Mouse (Mus musculus): Measurements from ENCODE around the gene Galm. TPM values are rescaled to one million over a fixed set of nuclear protein-coding genes. Genes with fewer than 3 reads are reported as not detected.
A peak's percentile ranks its signal among the peaks of the same experiment; 100 is the strongest.

The Galm gene
- polyA plus RNA-seq, 1 experiment from 2014 or later, result 14.5 TPM

GRCm38 (mm10) chr17:80138434-80139162, 11.3 kb downstream of the Galm start:
- Histone ChIP-seq H3K4me2 (ENCODE audit: low read depth, low read length) (no peak overlapping the region), H3K27ac (ENCODE audit: low read length) (no peak overlapping the region), H3K9ac (ENCODE audit: low read length) (no peak overlapping the region), H3K4me1 (ENCODE audit: control insufficient read depth, insufficient read depth, low read length) (no peaks in the 10 kb centered on the region), H3K36me3 (ENCODE audit: control insufficient read depth, insufficient read depth) (no peaks in the 10 kb centered on the region), H3K9me3 (replicated peaks; ENCODE audit: control insufficient read depth, low read length) (no peaks in the 10 kb centered on the region), H3K4me3 (ENCODE audit: low read length) (no peak overlapping the region), H3K27me3 (ENCODE audit: control insufficient read depth, insufficient read depth, low read length) (no peaks in the 10 kb centered on the region)
- 61% methylated on average over 17 of the region's 17 CpGs for WGBS
- ATAC-seq (replicated peaks; ENCODE audit: extremely low read depth, insufficient read depth, low FRiP score), result no peak

- Histone ChIP-seq H3K4me1 (ENCODE audit: control insufficient read depth, insufficient read depth, low read length) (no peaks in the 10 kb centered on the region), H3K36me3 (ENCODE audit: control insufficient read depth, insufficient read depth) (no peaks in the 10 kb centered on the region), H3K27ac (ENCODE audit: low read length) (no peak overlapping the region), H3K4me3 (ENCODE audit: low read length) (no peak overlapping the region), H3K9me3 (replicated peaks; ENCODE audit: control insufficient read depth, low read length) (no peaks in the 10 kb centered on the region), H3K27me3 (ENCODE audit: control insufficient read depth, insufficient read depth, low read length) (no peaks in the 10 kb centered on the region), H3K4me2 (ENCODE audit: low read depth, low read length) (no peak overlapping the region), H3K9ac (ENCODE audit: low read length) (no peak overlapping the region)
- WGBS, result 72% methylated on average over 9 of the region's 9 CpGs
- peak; percentile 29; the same call in 1 of the 2 replicates for ATAC-seq (replicated peaks; ENCODE audit: extremely low read depth, insufficient read depth, low FRiP score)
These were observed 12.6 kb downstream of the Galm start for GRCm38 (mm10) chr17:80139753-80140444.

DNA sequence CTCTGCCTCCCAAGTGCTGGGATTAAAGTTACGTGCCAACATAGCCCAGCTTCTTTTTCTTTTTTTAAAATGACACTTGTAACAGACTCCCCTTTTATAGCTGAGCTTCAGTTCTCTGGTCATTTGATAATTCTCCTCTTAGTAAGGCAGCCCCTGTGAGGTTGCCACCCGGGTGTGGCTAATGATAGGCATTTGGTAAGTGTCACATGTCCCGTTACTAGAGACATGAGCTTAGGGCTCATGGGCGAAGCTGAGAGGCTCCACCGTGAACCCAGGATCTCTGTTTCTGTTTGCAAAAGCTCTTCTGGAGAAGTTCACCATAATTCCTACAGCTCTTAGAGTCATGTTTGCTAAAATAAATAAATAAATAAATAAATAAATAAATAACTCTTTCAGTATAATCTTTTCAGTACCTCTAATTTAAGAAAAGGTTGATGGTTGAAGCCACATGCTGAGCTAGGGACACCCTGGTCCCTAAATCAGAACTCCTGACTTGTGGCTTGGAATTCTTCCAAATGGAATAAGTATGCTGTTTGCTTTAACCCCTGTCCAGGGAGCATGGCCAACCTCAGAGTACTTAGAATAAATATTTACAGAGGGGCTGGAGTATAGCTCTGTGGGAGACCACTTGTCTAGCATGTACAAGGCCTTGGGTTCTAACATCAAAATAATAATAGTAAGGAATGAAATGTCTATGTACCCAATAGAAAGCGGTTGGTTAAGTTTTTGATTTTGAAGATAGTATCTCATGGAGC, 16.4 kb downstream of the Galm start:
- H3K4me2 ChIP-seq (ENCODE audit: low read depth, low read length), result no peak overlapping the region
- H3K4me1 ChIP-seq (ENCODE audit: control insufficient read depth, insufficient read depth, low read length), result peaks cover 12% of the 10 kb centered on the region
- no peak overlapping the region for H3K27ac ChIP-seq (ENCODE audit: low read length)
- no peak overlapping the region for H3K4me3 ChIP-seq (ENCODE audit: low read length)
- H3K36me3 ChIP-seq (ENCODE audit: control insufficient read depth, insufficient read depth), result no peaks in the 10 kb centered on the region
- WGBS, result 78% methylated on average over 6 of the region's 6 CpGs
- ATAC-seq (replicated peaks; ENCODE audit: extremely low read depth, insufficient read depth, low FRiP score), result no peak
- no peaks in the 10 kb centered on the region for H3K27me3 ChIP-seq (ENCODE audit: control insufficient read depth, insufficient read depth, low read length)
- H3K9ac ChIP-seq (ENCODE audit: low read length), result no peak overlapping the region
- H3K9me3 ChIP-seq (replicated peaks; ENCODE audit: control insufficient read depth, low read length), result no peaks in the 10 kb centered on the region

DNA sequence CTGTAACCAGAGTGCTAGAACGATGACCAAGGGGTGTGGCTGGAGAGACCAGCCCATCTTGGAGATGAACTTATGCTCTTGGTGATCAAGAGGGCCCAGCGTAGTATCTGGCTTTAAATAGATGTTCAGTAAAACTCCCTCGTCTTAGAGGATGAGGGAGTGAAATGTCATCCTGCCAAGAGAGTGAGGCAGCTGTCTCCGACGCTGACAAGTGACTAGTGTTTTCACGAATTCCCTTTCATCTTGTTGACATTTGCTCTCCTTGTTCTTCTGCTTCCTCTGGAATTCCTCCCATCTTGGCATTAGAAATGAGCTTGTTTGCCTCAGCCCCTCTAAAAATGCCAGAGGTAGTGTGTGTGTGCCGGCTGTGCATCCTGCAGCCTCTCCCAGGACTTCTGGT, 17.9 kb downstream of the Galm start:
- Histone ChIP-seq H3K9ac (ENCODE audit: low read length) (no peak overlapping the region), H3K4me1 (ENCODE audit: control insufficient read depth, insufficient read depth, low read length) (peaks cover 17% of the 10 kb centered on the region), H3K4me3 (ENCODE audit: low read length) (no peak overlapping the region), H3K36me3 (ENCODE audit: control insufficient read depth, insufficient read depth) (no peaks in the 10 kb centered on the region), H3K27ac (ENCODE audit: low read length) (no peak overlapping the region), H3K9me3 (replicated peaks; ENCODE audit: control insufficient read depth, low read length) (no peaks in the 10 kb centered on the region), H3K27me3 (ENCODE audit: control insufficient read depth, insufficient read depth, low read length) (no peaks in the 10 kb centered on the region), H3K4me2 (ENCODE audit: low read depth, low read length) (no peak overlapping the region)
- WGBS, result 30% methylated on average over 7 of the region's 7 CpGs
- no peak for ATAC-seq (replicated peaks; ENCODE audit: extremely low read depth, insufficient read depth, low FRiP score)

DNA sequence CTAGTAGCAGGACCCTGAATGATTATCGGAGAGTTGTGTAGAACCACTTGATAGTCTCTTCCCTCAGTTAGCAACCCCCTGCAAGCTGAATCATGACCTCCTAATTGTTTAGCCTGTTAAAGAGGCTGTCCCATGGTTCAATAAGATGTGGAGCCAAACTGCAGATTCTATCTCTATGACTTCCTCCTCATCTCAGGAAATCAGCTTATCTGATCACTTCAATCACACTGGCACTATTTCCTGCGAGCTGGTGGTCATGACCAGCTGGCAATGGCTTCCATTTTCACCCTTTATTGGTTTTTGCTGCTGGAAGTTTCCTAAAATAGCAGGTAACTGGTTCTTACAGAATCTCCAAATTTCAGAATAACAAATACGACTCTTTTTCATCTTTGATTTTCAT, 18.5 kb downstream of the Galm start:
- Histone ChIP-seq H3K4me3 (ENCODE audit: low read length) (no peak overlapping the region), H3K9me3 (replicated peaks; ENCODE audit: control insufficient read depth, low read length) (no peaks in the 10 kb centered on the region), H3K36me3 (ENCODE audit: control insufficient read depth, insufficient read depth) (no peaks in the 10 kb centered on the region), H3K27ac (ENCODE audit: low read length) (no peak overlapping the region), H3K4me1 (ENCODE audit: control insufficient read depth, insufficient read depth, low read length) (peaks cover 17% of the 10 kb centered on the region), H3K27me3 (ENCODE audit: control insufficient read depth, insufficient read depth, low read length) (no peaks in the 10 kb centered on the region), H3K9ac (ENCODE audit: low read length) (no peak overlapping the region), H3K4me2 (ENCODE audit: low read depth, low read length) (no peak overlapping the region)
- no peak for ATAC-seq (replicated peaks; ENCODE audit: extremely low read depth, insufficient read depth, low FRiP score)
- 71% methylated on average over 3 of the region's 3 CpGs for WGBS

GRCm38 (mm10) chr17:80148053-80148994, 21.1 kb downstream of the Galm start:
- H3K27ac ChIP-seq (ENCODE audit: low read length), result peak overlapping the region; percentile 61
- H3K4me3 ChIP-seq (ENCODE audit: low read length), result peak overlapping the region; percentile 33
- peak overlapping the region; percentile 58 for H3K9ac ChIP-seq (ENCODE audit: low read length)
- H3K27me3 ChIP-seq (ENCODE audit: control insufficient read depth, insufficient read depth, low read length), result no peaks in the 10 kb centered on the region
- H3K36me3 ChIP-seq (ENCODE audit: control insufficient read depth, insufficient read depth), result no peaks in the 10 kb centered on the region
- H3K4me1 ChIP-seq (ENCODE audit: control insufficient read depth, insufficient read depth, low read length), result peaks cover 17% of the 10 kb centered on the region
- 30% methylated on average over 23 of the region's 23 CpGs for WGBS
- no peaks in the 10 kb centered on the region for H3K9me3 ChIP-seq (replicated peaks; ENCODE audit: control insufficient read depth, low read length)
- H3K4me2 ChIP-seq (ENCODE audit: low read depth, low read length), result peak overlapping the region; percentile 61
- peak; percentile 97 for ATAC-seq (replicated peaks; ENCODE audit: extremely low read depth, insufficient read depth, low FRiP score)

DNA sequence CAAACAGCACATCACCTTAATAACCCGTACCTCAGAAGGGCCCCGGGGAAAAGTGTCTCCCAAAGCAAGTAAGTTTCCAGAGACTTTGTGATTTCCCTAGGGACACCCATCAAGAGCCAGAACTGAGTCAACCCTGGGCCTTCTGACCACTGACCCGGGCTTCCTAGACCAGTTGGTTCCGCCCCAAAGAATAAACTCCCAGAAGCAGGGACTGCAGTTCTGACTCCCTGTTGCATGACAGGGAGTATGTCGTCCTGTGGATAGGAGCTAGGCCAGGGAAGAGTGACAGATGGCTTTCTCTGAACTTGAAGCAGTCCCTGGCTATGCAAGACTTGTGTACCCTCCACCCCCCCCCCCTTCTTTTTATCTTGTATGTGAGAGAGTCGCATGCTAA, 21.7 kb downstream of the Galm start:
- Histone ChIP-seq H3K27ac (ENCODE audit: low read length) (no peak overlapping the region), H3K4me1 (ENCODE audit: control insufficient read depth, insufficient read depth, low read length) (peaks cover 17% of the 10 kb centered on the region), H3K4me2 (ENCODE audit: low read depth, low read length) (no peak overlapping the region), H3K36me3 (ENCODE audit: control insufficient read depth, insufficient read depth) (no peaks in the 10 kb centered on the region), H3K9me3 (replicated peaks; ENCODE audit: control insufficient read depth, low read length) (no peaks in the 10 kb centered on the region), H3K9ac (ENCODE audit: low read length) (peak overlapping the region; percentile 26; the same call in 1 of the 2 replicates), H3K27me3 (ENCODE audit: control insufficient read depth, insufficient read depth, low read length) (no peaks in the 10 kb centered on the region), H3K4me3 (ENCODE audit: low read length) (no peak overlapping the region)
- no peak for ATAC-seq (replicated peaks; ENCODE audit: extremely low read depth, insufficient read depth, low FRiP score)
- WGBS, result 78% methylated on average over 6 of the region's 6 CpGs

- H3K36me3 ChIP-seq (ENCODE audit: control insufficient read depth, insufficient read depth), result no peaks in the 10 kb centered on the region
- H3K4me2 ChIP-seq (ENCODE audit: low read depth, low read length), result no peak overlapping the region
- ATAC-seq (replicated peaks; ENCODE audit: extremely low read depth, insufficient read depth, low FRiP score), result no peak
- H3K27me3 ChIP-seq (ENCODE audit: control insufficient read depth, insufficient read depth, low read length), result no peaks in the 10 kb centered on the region
- 61% methylated on average over 5 of the region's 5 CpGs for WGBS
- no peaks in the 10 kb centered on the region for H3K9me3 ChIP-seq (replicated peaks; ENCODE audit: control insufficient read depth, low read length)
- no peak overlapping the region for H3K27ac ChIP-seq (ENCODE audit: low read length)
- H3K4me1 ChIP-seq (ENCODE audit: control insufficient read depth, insufficient read depth, low read length), result peaks cover 17% of the 10 kb centered on the region
- no peak overlapping the region for H3K4me3 ChIP-seq (ENCODE audit: low read length)
- no peak overlapping the region for H3K9ac ChIP-seq (ENCODE audit: low read length)
These were observed 24.1 kb downstream of the Galm start for GRCm38 (mm10) chr17:80151353-80151752.

All from heart, embryonic 16.5 days (tissue).